Mouse (Mus musculus) small intestine, adult 2 months (tissue): Measurements from ENCODE around the gene Zfhx3. TPM values are rescaled to one million over a fixed set of nuclear protein-coding genes. Genes with fewer than 3 reads are reported as not detected.

Experiments
- H3K27ac ChIP-seq: fragments of 200-500 bp; 2 replicates; pipeline ENCODE4 v1.5.1; 2012; ENCODE audit warnings: low read depth, low read length, control low read depth, inconsistent platforms; ENCODE audit not compliant: insufficient read depth
- H3K27me3 ChIP-seq: fragments of 200-500 bp; 2 replicates; pipeline ENCODE4 v1.6.1; 2012; ENCODE audit warnings: mild to moderate bottlenecking, moderate library complexity, low read length, inconsistent platforms; ENCODE audit not compliant: control insufficient read depth, insufficient read depth
- H3K36me3 ChIP-seq: fragments of 200-500 bp; 2 replicates; pipeline ENCODE4 v1.6.1; 2012; ENCODE audit warnings: mild to moderate bottlenecking, low read length, control low read depth, inconsistent platforms; ENCODE audit not compliant: control insufficient read depth, insufficient read depth
- H3K4me1 ChIP-seq: fragments of 200-500 bp; 2 replicates; pipeline ENCODE4 v1.6.1; 2012; ENCODE audit warnings: low read length, inconsistent platforms, mixed read lengths; ENCODE audit not compliant: control insufficient read depth, insufficient read depth, insufficient read length
- H3K4me3 ChIP-seq: fragments of 200-500 bp; 2 replicates; pipeline ENCODE4 v1.5.1; 2012; ENCODE audit warnings: low read depth, mild to moderate bottlenecking, control low read depth, inconsistent platforms, low read length, moderate library complexity
- CTCF ChIP-seq: fragments of 200-500 bp; IDR thresholded peaks from 2 replicates; pipeline ENCODE4 v1.5.1; 2012; ENCODE audit warnings: low read depth, mild to moderate bottlenecking, control low read depth, inconsistent platforms, low read length, moderate library complexity, mixed read lengths; ENCODE audit not compliant: insufficient replicate concordance, insufficient read length; ENCODE audit errors: extremely low read depth
- POLR2A ChIP-seq: fragments of 200-500 bp; IDR thresholded peaks from 2 replicates; pipeline ENCODE4 v1.6.1; 2012; ENCODE audit warnings: low read depth, mild to moderate bottlenecking, control low read depth, inconsistent platforms, low read length, moderate library complexity
- WGBS: fragments of 180-500 bp; shearing (Covaris S2); methylation state at CpG from one replicate; pipeline ENCODE4 v1.1.7; 2018; 5-methylcytosine and 5-hydroxymethylcytosine counted together
- polyA plus RNA-seq: library from polyadenylated mRNA; depleted of rRNA; stranded (reverse); fragments of >200 nt; gene quantifications from 2 replicates; pipeline ENCODE4 v1.2.3, GENCODE M21; 2012

The Zfhx3 gene
- polyA plus RNA-seq, 1 experiment: 2.0 TPM

GRCm38 (mm10) chr8:108031159-108031558 lies 88.7 kb downstream of the Zfhx3 start:
- 80% methylated on average over 3 of the region's 3 CpGs for WGBS

DNA sequence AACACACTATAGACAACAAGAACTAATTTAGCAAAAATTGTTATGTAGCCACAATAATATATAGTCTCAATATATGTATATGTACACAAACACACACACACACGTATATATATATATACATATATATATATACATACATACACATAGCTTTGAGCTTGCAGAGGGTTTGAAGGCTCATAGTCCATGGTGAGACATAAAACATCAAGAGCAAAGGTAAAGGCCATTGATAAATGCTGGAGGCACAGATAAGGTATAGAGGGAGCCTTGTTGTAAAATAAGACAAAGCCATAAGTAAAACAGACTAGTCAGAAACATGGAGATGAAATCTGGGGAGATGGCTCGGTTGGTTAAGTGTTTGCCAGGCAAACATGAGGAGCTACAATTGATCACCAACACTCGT lies 91.6 kb downstream of the Zfhx3 start:
- WGBS: 38% methylated on average over 3 of the region's 3 CpGs
- H3K27me3 ChIP-seq: no peaks in the 10 kb centered on the region
- no peak overlapping the region for H3K27ac ChIP-seq
- no peaks in the 10 kb centered on the region for H3K36me3 ChIP-seq
- TF ChIP-seq CTCF (no peak), POLR2A (no peak)
- no peak overlapping the region for H3K4me3 ChIP-seq
- no peaks in the 10 kb centered on the region for H3K4me1 ChIP-seq

More at GRCm38 (mm10) chr8:108031159-108031558, 88.7 kb downstream of the Zfhx3 start:
- no peaks in the 10 kb centered on the region for H3K36me3 ChIP-seq
- no peaks in the 10 kb centered on the region for H3K27me3 ChIP-seq
- no peak overlapping the region for H3K27ac ChIP-seq
- no peaks in the 10 kb centered on the region for H3K4me1 ChIP-seq
- H3K4me3 ChIP-seq: no peak overlapping the region
- TF ChIP-seq POLR2A: no peak
- TF ChIP-seq CTCF: no peak

- H3K36me3 ChIP-seq: no peaks in the 10 kb centered on the region
- TF ChIP-seq POLR2A: no peak
- WGBS: 84% methylated on average over 6 of the region's 6 CpGs
Observed at GRCm38 (mm10) chr8:108034726-108035125, 92.3 kb downstream of the Zfhx3 start.

GRCm38 (mm10) chr8:108043618-108044017 lies 101.2 kb downstream of the Zfhx3 start:
- no peak overlapping the region for H3K4me3 ChIP-seq
- TF ChIP-seq CTCF (no peak), POLR2A (no peak)
- H3K4me1 ChIP-seq: no peaks in the 10 kb centered on the region
- H3K27ac ChIP-seq: no peak overlapping the region
- no peaks in the 10 kb centered on the region for H3K36me3 ChIP-seq
- WGBS: 74% methylated on average over 4 of the region's 4 CpGs
- H3K27me3 ChIP-seq: no peaks in the 10 kb centered on the region

More at GRCm38 (mm10) chr8:108034726-108035125, 92.3 kb downstream of the Zfhx3 start:
- no peak overlapping the region for H3K4me3 ChIP-seq
- no peaks in the 10 kb centered on the region for H3K4me1 ChIP-seq
- no peaks in the 10 kb centered on the region for H3K27me3 ChIP-seq
- H3K27ac ChIP-seq: no peak overlapping the region

DNA sequence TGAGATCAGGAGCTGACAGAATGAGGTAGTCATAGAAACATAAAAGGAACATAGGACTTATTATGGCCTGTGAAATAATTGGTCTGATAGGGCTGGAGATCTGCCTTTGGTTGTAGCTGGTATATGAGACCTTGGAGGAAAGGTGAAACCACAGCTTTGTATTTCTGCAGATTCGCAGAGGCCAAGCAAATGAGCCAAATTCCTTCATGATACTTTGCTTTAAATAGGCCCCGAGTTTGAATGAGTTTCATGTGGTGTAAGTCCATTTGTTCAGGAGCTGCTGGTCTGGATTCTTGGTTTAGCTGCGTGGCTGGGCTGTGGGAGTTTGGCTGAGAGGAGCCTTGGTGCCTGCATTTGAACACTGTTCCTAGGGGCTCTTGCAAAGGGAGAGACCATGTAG lies 101.7 kb downstream of the Zfhx3 start:
- no peaks in the 10 kb centered on the region for H3K36me3 ChIP-seq
- no peak for TF ChIP-seq POLR2A
- no peak for TF ChIP-seq CTCF
- no peak overlapping the region for H3K27ac ChIP-seq
- H3K4me3 ChIP-seq: no peak overlapping the region
- H3K27me3 ChIP-seq: no peaks in the 10 kb centered on the region
- no peaks in the 10 kb centered on the region for H3K4me1 ChIP-seq
- 81% methylated on average over 3 of the region's 3 CpGs for WGBS

- Histone ChIP-seq H3K4me3 (no peak overlapping the region), H3K36me3 (no peaks in the 10 kb centered on the region), H3K4me1 (no peaks in the 10 kb centered on the region), H3K27me3 (no peaks in the 10 kb centered on the region), H3K27ac (no peak overlapping the region)
- WGBS: 53% methylated on average over 5 of the region's 5 CpGs
- TF ChIP-seq CTCF: no peak
- TF ChIP-seq POLR2A: no peak
Observed at GRCm38 (mm10) chr8:108056241-108056640, 113.8 kb downstream of the Zfhx3 start.

- WGBS: 80% methylated on average over 12 of the region's 12 CpGs
- Histone ChIP-seq H3K36me3 (no peaks in the 10 kb centered on the region), H3K27me3 (no peaks in the 10 kb centered on the region), H3K4me3 (no peak overlapping the region), H3K27ac (no peak overlapping the region), H3K4me1 (no peaks in the 10 kb centered on the region)
- no peak for TF ChIP-seq POLR2A
- no peak for TF ChIP-seq CTCF
Observed at GRCm38 (mm10) chr8:108061972-108062371, 119.5 kb downstream of the Zfhx3 start.

- Histone ChIP-seq H3K27me3 (no peaks in the 10 kb centered on the region), H3K36me3 (no peaks in the 10 kb centered on the region), H3K4me1 (no peaks in the 10 kb centered on the region), H3K27ac (no peak overlapping the region), H3K4me3 (no peak overlapping the region)
- TF ChIP-seq CTCF (no peak), POLR2A (no peak)
- WGBS: 91% methylated on average over 6 of the region's 6 CpGs
Observed at GRCm38 (mm10) chr8:108067111-108067510, 124.7 kb downstream of the Zfhx3 start.
